Mouse (Mus musculus): ENCODE measurements at regions not wholly inside any gene's neighbourhood (a gene's known extent, or its start where the extent isn't known, plus 50 kb on each side); places are given as distances from the start of the nearest gene placed in this dataset.

DNA sequence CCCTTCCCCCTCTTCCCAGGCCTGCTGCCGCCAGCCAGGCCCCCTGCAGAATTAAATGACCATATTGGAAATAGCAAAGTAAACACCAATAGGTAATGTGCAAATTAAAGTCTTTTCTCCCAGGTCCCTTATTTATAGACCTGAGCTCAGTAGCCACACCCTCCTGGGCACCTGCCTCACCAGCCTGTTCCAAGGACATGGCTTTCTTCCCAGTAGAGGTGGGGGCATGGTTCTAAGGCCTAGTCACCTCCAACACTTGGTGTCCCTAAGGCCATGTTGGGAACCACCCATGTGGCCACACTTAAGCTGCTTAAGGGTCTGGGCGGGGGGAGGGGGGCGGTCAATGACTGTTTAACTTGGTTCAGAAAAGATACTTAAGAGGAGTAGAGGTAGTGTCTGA lies 121.9 kb downstream of the Vegfa start:
- TF ChIP-seq POLR2A (IDR thresholded peaks at IDR 0.05; ENCODE audit: low read depth, low read length), result no peak
- TF ChIP-seq CTCF (conservative IDR thresholded peaks at IDR 0.05; ENCODE audit: insufficient read depth, insufficient read length, low read depth, low read length), result no peak

Measured in kidney, adult 2 months (tissue).